Comparison of ENCODE assay signal across 25 mouse cellular contexts in genomic region chr9:62222029-62222428, GRCm38 (mm10). TPM values are rescaled to one million over a fixed set of nuclear protein-coding genes. Genes with fewer than 3 reads are reported as not detected.
DNase-seq lines count a peak whose midpoint lies in the region; ATAC-seq and TF ChIP-seq lines count a peak whose summit lies in the region.
"Had no signal": no experiment of that assay in that cellular context is flagged by ENCODE, and none has a peak within 500 bp of the region (broad histone marks: within the 10 kb centered on the region; RNA-seq: fewer than 3 reads in every experiment).

No protein-coding gene starts in this region.

- no peaks in the 10 kb centered on the region for H3K36me3 ChIP-seq in hindbrain, postnatal 0 days (ENCODE audit: insufficient read depth, low read length)
- no peaks in the 10 kb centered on the region for H3K36me3 ChIP-seq in hindbrain, embryonic 12.5 days
- no peaks in the 10 kb centered on the region for H3K36me3 ChIP-seq in stomach, embryonic 14.5 days (ENCODE audit: control insufficient read depth, insufficient read depth, low read length)

- H3K9me3 ChIP-seq in hindbrain, postnatal 0 days (ENCODE audit: low read length) = no peaks in the 10 kb centered on the region
- no peaks in the 10 kb centered on the region for H3K9me3 ChIP-seq in hindbrain, embryonic 12.5 days (replicated peaks)
- no peaks in the 10 kb centered on the region for H3K9me3 ChIP-seq in stomach, embryonic 14.5 days (ENCODE audit: control insufficient read depth, low read depth, low read length)

- WGBS in hindbrain, postnatal 0 days = 82% methylated on average over 2 of the region's 2 CpGs
- 83% methylated on average over 2 of the region's 2 CpGs for WGBS in hindbrain, embryonic 12.5 days
- 66% methylated on average over 2 of the region's 2 CpGs for WGBS in stomach, embryonic 14.5 days

- H3K4me1 ChIP-seq in hindbrain, postnatal 0 days (ENCODE audit: insufficient read depth, low read length) = peaks cover 8% of the 10 kb centered on the region; the same call in 1 of the 2 replicates
- H3K4me1 ChIP-seq in hindbrain, embryonic 12.5 days = peaks cover 5% of the 10 kb centered on the region
- H3K4me1 ChIP-seq in stomach, embryonic 14.5 days (ENCODE audit: control insufficient read depth, insufficient read depth, low read length) = 0 out of 2 replicates have a peak, but pooled peaks cover 5% of the 10 kb centered on the region

- H3K9ac ChIP-seq in hindbrain, postnatal 0 days (replicated peaks; ENCODE audit: low read length) = no peak overlapping the region
- no peak overlapping the region for H3K9ac ChIP-seq in hindbrain, embryonic 12.5 days
- no peak overlapping the region for H3K9ac ChIP-seq in stomach, embryonic 14.5 days (replicated peaks; ENCODE audit: low read depth, low read length)

- peak; percentile 27; the same call in 1 of the 2 replicates for ATAC-seq in hindbrain, postnatal 0 days
- ATAC-seq in hindbrain, embryonic 12.5 days (ENCODE audit: low FRiP score) = no peak
- ATAC-seq in stomach, embryonic 14.5 days (ENCODE audit: insufficient number of reproducible peaks, insufficient read depth, low FRiP score, low read depth) = peak; percentile 69; the same call in 1 of the 2 replicates
- ATAC-seq: activated CD4-positive, CD25-positive, alpha-beta regulatory T cell, adult 4 months; CD4-positive, CD25-positive, alpha-beta regulatory T cell, adult 4 months had no signal

- H3K4me3 ChIP-seq in hindbrain, postnatal 0 days (ENCODE audit: low read length) = no peak overlapping the region
- H3K4me3 ChIP-seq in hindbrain, embryonic 12.5 days = no peak overlapping the region
- no peak overlapping the region for H3K4me3 ChIP-seq in stomach, embryonic 14.5 days (ENCODE audit: low read depth, low read length)

- DNase-seq in cerebellum, postnatal 10 days = peak; percentile 62 to 63
- DNase-seq in cerebellum, adult 9-10 months = no peak
- no peak for DNase-seq in hindbrain, postnatal 0 days (ENCODE audit: low spot score)
- peak; percentile 78 for DNase-seq in R1 (ENCODE audit: low read depth, low spot score)
- no peak for DNase-seq in thymus, postnatal 10 days (ENCODE audit: low spot score in 2 of 2)
- DNase-seq in thymus, postnatal 4 days = no peak
- DNase-seq: adrenal gland, postnatal 14 days; heart, postnatal 4 days; kidney, adult 18-20 months; kidney, postnatal 25 days; liver; lung, adult 18-20 months had no signal

- H3K27me3 ChIP-seq in hindbrain, postnatal 0 days (ENCODE audit: insufficient read depth, low read length) = no peaks in the 10 kb centered on the region
- no peaks in the 10 kb centered on the region for H3K27me3 ChIP-seq in hindbrain, embryonic 12.5 days
- H3K27me3 ChIP-seq in stomach, embryonic 14.5 days (ENCODE audit: control insufficient read depth, insufficient read depth, low read length) = no peaks in the 10 kb centered on the region

- H3K4me2 ChIP-seq in hindbrain, postnatal 0 days (ENCODE audit: low read depth, low read length) = no peak overlapping the region
- no peak overlapping the region for H3K4me2 ChIP-seq in hindbrain, embryonic 12.5 days (replicated peaks)
- H3K4me2 ChIP-seq in stomach, embryonic 14.5 days (replicated peaks; ENCODE audit: low read depth, low read length) = no peak overlapping the region
- H3K4me2 ChIP-seq: midbrain, embryonic 11.5 days had no signal

- TF ChIP-seq CTCF in hindbrain, postnatal 0 days (IDR thresholded peaks at IDR 0.05; ENCODE audit: low read depth) = no peak

- H3K27ac ChIP-seq in hindbrain, postnatal 0 days = 0 out of 2 replicates have a peak overlapping the region, but pooled peaks have one; percentile 51
- H3K27ac ChIP-seq in hindbrain, embryonic 12.5 days = no peak overlapping the region
- H3K27ac ChIP-seq in stomach, embryonic 14.5 days (ENCODE audit: low read length) = peak overlapping the region; percentile 34; the same call in 1 of the 2 replicates

RNA-seq across cellular contexts. Expression of gene Spesp1, which starts 60.0 kb away (rescaled TPM):
- total RNA-seq in hindbrain, postnatal 0 days (2014; rRNA removed) = not detected in 2 replicates
- not detected in 2 replicates for polyA plus RNA-seq in hindbrain, postnatal 0 days (2015; fragmentation: Nextera tagmentation; extraction: Ambion mirVana)
- polyA plus RNA-seq in hindbrain, embryonic 12.5 days (2016; fragmentation: Nextera tagmentation; extraction: Ambion mirVana) = not detected in 2 replicates
- polyA plus RNA-seq in stomach, embryonic 14.5 days (2014; fragmentation: Nextera tagmentation; extraction: Ambion mirVana) = not detected in 2 replicates
- total RNA-seq: adrenal gland, postnatal 14 days; gastrocnemius, adult 18-20 months; heart, postnatal 4 days; left cerebral cortex, postnatal 10 days had no signal
- polyA plus RNA-seq: activated CD4-positive, CD25-positive, alpha-beta regulatory T cell, adult 4 months; CD4-positive, CD25-positive, alpha-beta regulatory T cell, adult 4 months; cortical plate, adult 2 months; embryonic facial prominence, embryonic 14.5 days; heart, embryonic 14.5 days; midbrain, embryonic 11.5 days; neural tube, embryonic 14.5 days; small intestine, adult 2 months; thymus, postnatal 0 days had no signal

Comparison
In these comparisons a context has a peak if more than half of its experiments do, and no peak if none do; other contexts are left out.
1. DNase-seq: peak in cerebellum, postnatal 10 days (2 of 2) and R1 (single experiment); none in cerebellum, adult 9-10 months (single experiment), hindbrain, postnatal 0 days (single experiment), thymus, postnatal 10 days (0 of 2) and thymus, postnatal 4 days (single experiment).